Mouse (Mus musculus) hindbrain, postnatal 0 days (tissue): ENCODE data around the gene Gm3238. TPM values are rescaled to one million over a fixed set of nuclear protein-coding genes. Genes with fewer than 3 reads are reported as not detected.
A peak's percentile ranks its signal among the peaks of the same experiment; 100 is the strongest.
"Not testable (repeated sequence)": the region's sequence is repeated elsewhere in the genome, so short reads cannot be mapped to it uniquely, and the experiment has no call there.

Experiments used
- ATAC-seq: fragments of 200-750 bp; cut with Nextera tagmentation; 2 replicates; pipeline ENCODE4 v1.8.0; 2017; ENCODE audit warnings: mild to moderate bottlenecking, moderate TSS enrichment, moderate library complexity
- DNase-seq: peaks from one replicate; pipeline ENCODE4 v3.0.0-alpha.2; 2015; ENCODE audit warnings: low spot score
- H3K27ac ChIP-seq: fragments of 300-500 bp; sonication (generic); 2 replicates; pipeline ENCODE4 v1.5.1; 2014; ENCODE audit warnings: mild to moderate bottlenecking
- H3K27me3 ChIP-seq: fragments of 300-500 bp; sonication (generic); 2 replicates; pipeline ENCODE4 v1.6.1; 2014; ENCODE audit warnings: low read length, mixed read lengths; ENCODE audit not compliant: insufficient read depth
- H3K36me3 ChIP-seq: fragments of 300-500 bp; sonication (generic); 2 replicates; pipeline ENCODE4 v1.6.1; 2014; ENCODE audit warnings: low read length, mixed read lengths; ENCODE audit not compliant: insufficient read depth
- H3K4me1 ChIP-seq: fragments of 300-500 bp; sonication (generic); 2 replicates; pipeline ENCODE4 v1.6.1; 2014; ENCODE audit warnings: antibody characterized with exemption, low read length, mixed read lengths; ENCODE audit not compliant: insufficient read depth
- H3K4me2 ChIP-seq: fragments of 300-500 bp; sonication (generic); 2 replicates; pipeline ENCODE4 v1.6.1; 2014; ENCODE audit warnings: low read depth, mild to moderate bottlenecking, low read length, moderate library complexity, mixed read lengths
- H3K4me3 ChIP-seq: fragments of 300-500 bp; sonication (generic); 2 replicates; pipeline ENCODE4 v1.5.1; 2014; ENCODE audit warnings: low read length
- H3K9ac ChIP-seq: fragments of 300-500 bp; sonication (generic); replicated peaks from 2 replicates; pipeline ENCODE4 v1.6.1; 2014; ENCODE audit warnings: mild to moderate bottlenecking, low read length, moderate library complexity, mixed read lengths
- H3K9me3 ChIP-seq: fragments of 300-500 bp; sonication (generic); 2 replicates; pipeline ENCODE4 v1.6.1; 2016; ENCODE audit warnings: low read length, mixed read lengths
- CTCF ChIP-seq: IDR thresholded peaks from 2 replicates; pipeline ENCODE4 v1.5.1; 2016; ENCODE audit warnings: antibody characterized with exemption, control low read depth, low read depth
- WGBS: fragments of 180-500 bp; shearing (Covaris S2); extraction: QIAGEN DNeasy Blood & Tissue Kit; methylation state at CpG from one replicate; pipeline ENCODE4 v1.1.7; 2014; 5-methylcytosine and 5-hydroxymethylcytosine counted together
- polyA plus RNA-seq: library from polyadenylated mRNA; unstranded; fragments of >200 nt; fragmentation: Nextera tagmentation; extraction: Ambion mirVana; gene quantifications from 2 replicates; pipeline ENCODE4 v1.2.1, GENCODE M21; 2015
- total RNA-seq: library from RNA; depleted of rRNA; stranded (reverse); fragments of >200 nt; gene quantifications from 2 replicates; pipeline ENCODE4 v1.2.3, GENCODE M21; 2014

Gene Gm3238
- total and polyA plus RNA-seq, 2 experiments from 2014 or later = not detected

DNA sequence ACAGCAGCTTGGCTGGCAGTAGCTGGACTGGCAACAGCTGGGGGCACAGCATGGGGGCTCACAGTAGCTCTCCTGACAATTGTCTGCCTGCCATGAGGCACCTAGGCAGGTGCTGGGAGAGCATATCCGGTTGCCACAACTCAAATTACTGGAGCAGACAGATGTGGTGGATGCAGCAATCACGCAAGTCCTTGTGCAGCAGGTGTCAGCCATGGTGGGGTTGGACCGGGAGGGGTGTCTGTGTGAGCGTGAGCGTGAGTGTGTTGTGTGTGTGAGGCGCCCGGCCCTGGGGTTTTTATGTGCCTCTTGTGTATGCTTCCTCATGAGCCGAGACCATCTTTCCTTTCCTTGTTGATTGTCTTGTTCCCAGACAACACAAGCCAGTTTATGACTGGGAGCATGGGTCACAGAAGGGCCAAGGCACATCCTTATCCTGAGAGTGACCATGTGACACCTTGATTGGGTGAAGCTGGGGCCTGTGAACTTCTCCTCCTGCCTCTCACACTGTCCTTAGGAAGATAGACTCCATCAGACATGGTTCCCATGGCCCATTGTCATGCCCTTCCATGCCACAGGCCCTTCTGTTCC, 27.9 kb upstream of the Gm3238 start, which contains the start of gene Gm19668:
Gene Gm19668 (minus strand): TSS at position 213 of the 588 bp plus-strand sequence.
- Histone ChIP-seq H3K36me3 (no peaks in the 10 kb centered on the region), H3K27ac (no peak within 1 kb of the TSS), H3K4me1 (no peaks in the 10 kb centered on the region), H3K9me3 (no peaks in the 10 kb centered on the region), H3K9ac (no peak within 1 kb of the TSS), H3K27me3 (no peaks in the 10 kb centered on the region), H3K4me3 (no peak within 1 kb of the TSS), H3K4me2 (no peak within 1 kb of the TSS)
- ATAC-seq = 0 out of 2 replicates have a peak, but pooled peaks have one; percentile 18
- no peak for DNase-seq
- WGBS = 64% methylated on average over 8 of the region's 8 CpGs
- TF ChIP-seq CTCF = no peak

DNA sequence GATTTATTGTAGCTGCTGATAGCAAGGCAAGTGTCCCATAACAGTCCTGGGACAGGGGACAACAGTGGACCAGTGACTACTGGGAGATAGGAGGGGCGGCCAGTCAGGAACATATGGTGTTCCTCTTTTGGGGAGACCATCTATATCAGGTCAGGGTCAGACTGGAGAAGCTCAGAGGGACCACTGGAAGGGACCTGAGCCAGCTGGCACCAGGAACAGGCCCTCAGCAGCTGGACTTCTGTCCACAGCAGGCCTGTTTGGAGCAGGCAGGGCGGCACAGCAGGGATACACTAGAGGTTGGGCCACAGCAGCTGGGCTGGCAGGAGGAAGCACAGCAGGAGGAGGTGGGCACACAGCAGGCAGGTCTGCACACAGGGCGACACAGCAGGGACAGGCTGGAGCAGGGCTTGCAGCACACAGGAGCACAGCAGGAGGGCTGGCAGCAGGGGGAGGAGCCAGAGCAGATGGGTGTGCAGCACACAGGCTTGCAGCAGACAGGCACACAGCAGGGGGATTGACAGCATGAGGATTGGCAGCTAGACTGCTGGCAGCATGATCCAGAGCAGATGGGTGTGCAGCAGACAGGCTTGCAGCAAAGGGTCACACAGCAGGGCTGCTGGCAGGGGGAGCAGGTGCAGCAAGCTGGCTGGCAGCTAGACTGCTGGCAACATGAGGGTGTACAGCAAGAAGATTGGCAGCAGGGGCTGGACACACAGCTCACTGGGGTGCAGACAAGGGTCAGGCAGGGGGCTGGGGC, 27.2 kb upstream of the Gm3238 start:
- not testable (repeated sequence) for H3K27ac ChIP-seq, H3K9ac ChIP-seq, H3K27me3 ChIP-seq, H3K4me1 ChIP-seq, H3K4me2 ChIP-seq, ATAC-seq, H3K9me3 ChIP-seq, H3K36me3 ChIP-seq, DNase-seq, H3K4me3 ChIP-seq
- WGBS = 43% methylated on average over 3 of the region's 3 CpGs

DNA sequence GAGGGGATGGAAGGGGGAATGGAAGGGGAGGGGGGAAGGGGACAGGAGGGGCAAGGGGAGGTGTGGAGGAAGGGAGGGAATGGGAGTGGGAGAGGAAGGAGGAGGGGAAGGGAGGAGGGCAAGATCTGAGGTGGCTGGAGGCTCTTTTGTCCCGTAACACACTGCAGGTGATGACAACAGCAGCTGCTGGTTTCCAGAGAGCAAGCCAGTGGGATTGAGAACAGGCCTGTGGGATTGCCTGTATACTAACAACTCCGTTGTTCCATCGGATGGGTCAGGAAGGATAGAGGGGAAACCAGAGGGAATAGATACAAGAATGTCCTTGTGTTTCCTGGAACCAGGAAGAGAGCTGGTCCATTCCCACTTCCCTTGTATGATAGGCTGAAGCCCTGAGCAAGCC, 26.6 kb upstream of the Gm3238 start:
- Histone ChIP-seq H3K36me3 (no peaks in the 10 kb centered on the region), H3K4me2 (no peak overlapping the region), H3K27ac (no peak overlapping the region), H3K4me3 (no peak overlapping the region), H3K9ac (no peak overlapping the region), H3K27me3 (no peaks in the 10 kb centered on the region), H3K9me3 (no peaks in the 10 kb centered on the region), H3K4me1 (no peaks in the 10 kb centered on the region)
- ATAC-seq (no peak), DNase-seq (no peak)
- no peak for TF ChIP-seq CTCF
- WGBS = 14% methylated on average over 3 of the region's 3 CpGs

DNA sequence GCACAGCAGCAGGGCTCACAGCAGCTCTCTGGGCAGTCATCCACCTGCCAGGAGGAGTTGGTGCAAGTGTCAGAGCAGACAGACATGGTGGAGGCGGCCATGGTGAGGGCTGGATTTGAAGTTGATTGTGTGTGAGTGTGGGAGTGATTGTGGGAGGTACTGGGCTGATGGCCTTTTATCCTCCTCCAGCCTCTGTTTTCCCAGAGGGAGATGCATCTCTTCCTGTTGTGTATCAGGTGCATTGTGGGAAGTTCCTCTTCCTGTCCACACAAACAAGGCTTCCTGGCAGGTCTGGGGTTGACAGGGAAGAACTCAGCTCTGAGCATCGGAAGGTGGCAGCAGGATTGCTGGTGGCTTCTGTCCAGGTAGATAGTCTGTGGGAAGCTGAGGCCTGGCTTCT, 23.9 kb upstream of the Gm3238 start, which contains the start of gene Gm9639:
Gene Gm9639 (minus strand): TSS at position 101 of the 400 bp plus-strand sequence.
- H3K4me3 ChIP-seq = no peak within 1 kb of the TSS
- WGBS = 42% methylated on average over 2 of the region's 2 CpGs
- ATAC-seq (no peak), DNase-seq (no peak)
- no peak within 1 kb of the TSS for H3K9ac ChIP-seq
- H3K4me2 ChIP-seq = no peak within 1 kb of the TSS
- TF ChIP-seq CTCF = no peak
- H3K36me3 ChIP-seq = no peaks in the 10 kb centered on the region
- no peaks in the 10 kb centered on the region for H3K27me3 ChIP-seq
- no peaks in the 10 kb centered on the region for H3K9me3 ChIP-seq
- H3K4me1 ChIP-seq = no peaks in the 10 kb centered on the region
- H3K27ac ChIP-seq = no peak within 1 kb of the TSS

DNA sequence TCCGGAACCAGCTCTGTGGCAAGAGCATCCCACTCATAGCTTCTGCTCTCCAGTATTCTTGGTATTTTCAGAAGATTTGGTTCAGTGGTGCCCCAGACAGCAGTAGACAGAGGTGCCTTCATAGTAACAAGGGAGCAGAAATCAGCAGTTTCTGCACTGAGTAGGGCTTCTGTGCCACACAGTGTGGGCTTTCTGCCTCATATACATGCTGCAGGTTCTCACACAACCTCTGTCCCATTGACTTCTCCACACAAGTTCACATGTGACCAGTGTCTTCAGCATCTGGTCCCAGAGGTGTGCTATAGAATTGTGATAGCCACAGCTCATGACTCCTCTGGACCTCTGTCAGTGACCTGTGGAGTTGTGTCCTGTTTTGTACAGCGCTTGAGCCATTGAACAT, 17.5 kb upstream of the Gm3238 start:
- Histone ChIP-seq H3K4me1 (no peaks in the 10 kb centered on the region), H3K4me2 (no peak overlapping the region), H3K27me3 (no peaks in the 10 kb centered on the region), H3K36me3 (no peaks in the 10 kb centered on the region), H3K9ac (no peak overlapping the region), H3K9me3 (no peaks in the 10 kb centered on the region), H3K27ac (no peak overlapping the region), H3K4me3 (no peak overlapping the region)
- ATAC-seq (no peak), DNase-seq (no peak)
- TF ChIP-seq CTCF = no peak
- WGBS = 89% methylated on average over 2 of the region's 2 CpGs

DNA sequence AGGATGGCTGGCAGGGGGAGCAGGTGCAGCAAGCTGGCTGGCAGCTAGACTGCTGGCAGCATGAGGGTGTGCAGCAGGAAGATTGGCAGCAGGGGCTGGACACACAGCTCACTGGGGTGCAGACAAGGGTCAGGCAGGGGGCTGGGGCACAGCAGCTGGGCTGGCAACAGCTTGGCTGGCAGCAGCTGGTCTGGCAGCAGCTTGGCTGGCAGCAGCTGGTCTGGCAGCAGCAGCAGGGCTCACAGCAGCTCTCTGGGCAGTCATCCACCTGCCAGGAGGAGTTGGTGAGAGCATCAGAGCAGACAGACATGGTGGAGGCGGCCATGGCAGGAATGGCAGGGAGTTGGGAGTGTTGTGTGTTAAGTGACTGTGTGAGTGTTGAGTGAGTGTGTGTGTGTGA, 16.8 kb upstream of the Gm3238 start, which contains the start of gene Gm7137:
Gene Gm7137 (minus strand): TSS at position 325 of the 400 bp plus-strand sequence.
- not testable (repeated sequence) for DNase-seq, H3K9me3 ChIP-seq, H3K4me3 ChIP-seq, ATAC-seq, H3K9ac ChIP-seq, H3K4me1 ChIP-seq, H3K4me2 ChIP-seq, H3K27ac ChIP-seq, H3K36me3 ChIP-seq, H3K27me3 ChIP-seq
- WGBS = no CpG with 5 or more reads among the region's 1 CpGs

DNA sequence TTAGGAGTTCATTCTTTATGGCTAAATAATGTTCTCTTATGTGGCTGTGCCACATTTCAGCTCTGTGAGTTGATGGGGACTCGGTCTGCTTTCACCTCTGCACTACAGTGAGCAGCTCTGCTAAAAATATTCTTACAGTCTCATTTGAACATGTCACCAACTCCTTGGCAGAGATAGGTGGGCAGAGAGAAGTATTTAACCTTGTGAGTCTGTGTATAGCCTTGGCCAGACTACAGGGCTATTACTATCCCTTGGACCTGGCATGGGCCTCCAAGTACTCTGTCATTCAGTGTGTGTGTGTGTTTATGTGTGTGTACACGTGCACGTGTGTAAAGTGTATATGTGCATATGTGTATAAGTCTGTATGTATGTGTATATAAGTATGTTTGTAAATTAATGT, 12.3 kb upstream of the Gm3238 start:
- not testable (repeated sequence) for DNase-seq, H3K27me3 ChIP-seq, H3K4me2 ChIP-seq, ATAC-seq, H3K9ac ChIP-seq, H3K4me3 ChIP-seq, H3K9me3 ChIP-seq, H3K4me1 ChIP-seq, H3K27ac ChIP-seq, H3K36me3 ChIP-seq
- WGBS = 92% methylated on average over 1 of the region's 3 CpGs

DNA sequence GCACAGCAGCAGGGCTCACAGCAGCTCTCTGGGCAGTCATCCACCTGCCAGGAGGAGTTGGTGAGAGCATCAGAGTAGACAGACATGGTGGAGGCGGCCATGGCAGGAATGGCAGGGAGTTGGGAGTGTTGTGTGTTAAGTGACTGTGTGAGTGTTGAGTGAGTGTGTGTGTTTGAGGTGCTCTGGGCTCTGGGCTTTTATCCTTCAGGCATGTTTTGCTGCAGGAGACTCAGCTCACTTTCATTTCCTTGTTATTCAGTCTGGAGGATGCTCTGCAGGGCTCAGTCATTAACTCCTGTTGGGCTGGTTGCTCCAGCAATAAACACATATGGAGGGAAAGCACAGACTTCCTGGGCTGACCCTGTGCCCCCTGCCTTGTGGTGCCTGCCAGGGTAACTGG, 11.3 kb upstream of the Gm3238 start, which contains the start of gene Gm3250:
Gene Gm3250 (minus strand): TSS at position 101 of the 400 bp plus-strand sequence.
- not testable (repeated sequence) for H3K4me3 ChIP-seq, H3K27ac ChIP-seq, H3K9me3 ChIP-seq, DNase-seq, H3K4me1 ChIP-seq, H3K36me3 ChIP-seq, H3K9ac ChIP-seq, H3K27me3 ChIP-seq, ATAC-seq, H3K4me2 ChIP-seq
- WGBS = 80% methylated on average over 1 of the region's 1 CpGs

DNA sequence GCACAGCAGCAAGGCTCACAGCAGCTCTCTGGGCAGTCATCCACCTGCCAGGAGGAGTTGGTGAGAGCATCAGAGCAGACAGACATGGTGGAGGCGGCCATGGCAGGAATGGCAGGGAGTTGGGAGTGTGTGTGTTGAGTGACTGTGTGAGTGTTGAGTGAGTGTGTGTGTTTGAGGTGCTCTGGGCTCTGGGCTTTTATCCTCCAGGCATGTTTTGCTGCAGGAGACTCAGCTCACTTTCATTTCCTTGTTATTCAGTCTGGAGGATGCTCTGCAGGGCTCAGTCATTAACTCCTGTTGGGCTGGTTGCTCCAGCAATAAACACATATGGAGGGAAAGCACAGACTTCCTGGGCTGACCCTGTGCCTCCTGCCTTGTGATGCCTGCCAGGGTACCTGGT, 5.7 kb upstream of the Gm3238 start, which contains the start of gene Gm7138:
Gene Gm7138 (minus strand): TSS at position 101 of the 400 bp plus-strand sequence.
- H3K4me2 ChIP-seq, H3K4me3 ChIP-seq, DNase-seq, H3K27ac ChIP-seq, ATAC-seq, H3K9me3 ChIP-seq, H3K27me3 ChIP-seq, H3K9ac ChIP-seq, H3K36me3 ChIP-seq, H3K4me1 ChIP-seq: not testable (repeated sequence)
- WGBS = no CpG with 5 or more reads among the region's 1 CpGs
